Mouse (Mus musculus): Measurements from ENCODE around the gene Mogs.

DNA sequence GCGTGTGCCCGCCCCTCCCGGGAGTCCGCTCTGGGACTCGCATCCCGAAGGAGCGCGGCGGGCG is 45.2 kb upstream of the Mogs start, which contains the start of gene Tlx2:
- no peak for TF ChIP-seq POLR2A (IDR thresholded peaks at IDR 0.05; ENCODE audit: insufficient read length, low read depth)
- no peak for TF ChIP-seq USF1 (IDR thresholded peaks at IDR 0.05; ENCODE audit: low read depth)
- TF ChIP-seq SRF (IDR thresholded peaks at IDR 0.05; ENCODE audit: control insufficient read depth, insufficient read length, low read depth) = no peak
- TF ChIP-seq E2F4 (IDR thresholded peaks at IDR 0.05; ENCODE audit: insufficient read depth) = no peak
